Mouse (Mus musculus): ENCODE results near the gene Paqr8. TPM values are rescaled to one million over a fixed set of nuclear protein-coding genes. Genes with fewer than 3 reads are reported as not detected.
"Not testable (repeated sequence)": the region's sequence is repeated elsewhere in the genome, so short reads cannot be mapped to it uniquely, and the experiment has no call there.

Paqr8 gene
- polyA plus RNA-seq, 1 experiment, result 9.2 TPM

GRCm38 (mm10) chr1:20922612-20923399, 32.4 kb downstream of the Paqr8 start:
- TF ChIP-seq POLR2A (IDR thresholded peaks at IDR 0.05; ENCODE audit: low read depth, low read length), result no peak
- no peak for TF ChIP-seq CTCF (IDR thresholded peaks at IDR 0.05; ENCODE audit: borderline replicate concordance, insufficient read depth, low read length)
- Histone ChIP-seq H3K4me3 (ENCODE audit: insufficient read depth, low read length) (no peak overlapping the region), H3K27ac (ENCODE audit: insufficient read depth, low read length) (peak overlapping the region; percentile 74), H3K4me1 (ENCODE audit: control insufficient read depth, insufficient read depth, low read length) (peaks cover 9% of the 10 kb centered on the region)

GRCm38 (mm10) chr1:20925324-20925723, 34.9 kb downstream of the Paqr8 start:
- not testable (repeated sequence) for H3K4me1 ChIP-seq (ENCODE audit: control insufficient read depth, insufficient read depth, low read length); H3K27ac ChIP-seq (ENCODE audit: insufficient read depth, low read length); H3K4me3 ChIP-seq (ENCODE audit: insufficient read depth, low read length)

- Histone ChIP-seq H3K27ac (ENCODE audit: insufficient read depth, low read length) (no peak overlapping the region; the same call in 1 of the 2 replicates), H3K4me1 (ENCODE audit: control insufficient read depth, insufficient read depth, low read length) (peaks cover 9% of the 10 kb centered on the region), H3K4me3 (ENCODE audit: insufficient read depth, low read length) (no peak overlapping the region)
- TF ChIP-seq CTCF (IDR thresholded peaks at IDR 0.05; ENCODE audit: borderline replicate concordance, insufficient read depth, low read length) (no peak), POLR2A (IDR thresholded peaks at IDR 0.05; ENCODE audit: low read depth, low read length) (no peak)
Observed at GRCm38 (mm10) chr1:20925926-20926325, 35.5 kb downstream of the Paqr8 start.

- H3K27ac ChIP-seq (ENCODE audit: insufficient read depth, low read length), result no peak overlapping the region
- TF ChIP-seq POLR2A (IDR thresholded peaks at IDR 0.05; ENCODE audit: low read depth, low read length) (no peak), CTCF (IDR thresholded peaks at IDR 0.05; ENCODE audit: borderline replicate concordance, insufficient read depth, low read length) (no peak)
- H3K4me1 ChIP-seq (ENCODE audit: control insufficient read depth, insufficient read depth, low read length), result peaks cover 9% of the 10 kb centered on the region
- H3K4me3 ChIP-seq (ENCODE audit: insufficient read depth, low read length), result no peak overlapping the region
Observed at GRCm38 (mm10) chr1:20926376-20926775, 36.0 kb downstream of the Paqr8 start.

GRCm38 (mm10) chr1:20928487-20928886, 38.1 kb downstream of the Paqr8 start:
- peaks cover 3% of the 10 kb centered on the region; the same call in 1 of the 2 replicates for H3K4me1 ChIP-seq (ENCODE audit: control insufficient read depth, insufficient read depth, low read length)
- TF ChIP-seq CTCF (IDR thresholded peaks at IDR 0.05; ENCODE audit: borderline replicate concordance, insufficient read depth, low read length) (no peak), POLR2A (IDR thresholded peaks at IDR 0.05; ENCODE audit: low read depth, low read length) (no peak)
- no peak overlapping the region for H3K4me3 ChIP-seq (ENCODE audit: insufficient read depth, low read length)
- no peak overlapping the region for H3K27ac ChIP-seq (ENCODE audit: insufficient read depth, low read length)

- Histone ChIP-seq H3K27ac (ENCODE audit: insufficient read depth, low read length) (no peak overlapping the region), H3K4me3 (ENCODE audit: insufficient read depth, low read length) (no peak overlapping the region), H3K4me1 (ENCODE audit: control insufficient read depth, insufficient read depth, low read length) (no peaks in the 10 kb centered on the region)
- TF ChIP-seq CTCF (IDR thresholded peaks at IDR 0.05; ENCODE audit: borderline replicate concordance, insufficient read depth, low read length) (peak; percentile 86), POLR2A (IDR thresholded peaks at IDR 0.05; ENCODE audit: low read depth, low read length) (no peak)
Observed at GRCm38 (mm10) chr1:20933457-20933856, 43.1 kb downstream of the Paqr8 start.

- H3K27ac ChIP-seq (ENCODE audit: insufficient read depth, low read length), result no peak overlapping the region
- no peak for TF ChIP-seq CTCF (IDR thresholded peaks at IDR 0.05; ENCODE audit: borderline replicate concordance, insufficient read depth, low read length)
- no peak for TF ChIP-seq POLR2A (IDR thresholded peaks at IDR 0.05; ENCODE audit: low read depth, low read length)
- no peaks in the 10 kb centered on the region for H3K4me1 ChIP-seq (ENCODE audit: control insufficient read depth, insufficient read depth, low read length)
- H3K4me3 ChIP-seq (ENCODE audit: insufficient read depth, low read length), result no peak overlapping the region
Observed at GRCm38 (mm10) chr1:20935106-20935505, 44.7 kb downstream of the Paqr8 start.

GRCm38 (mm10) chr1:20939046-20939445, 48.6 kb downstream of the Paqr8 start:
- Histone ChIP-seq H3K4me3 (ENCODE audit: insufficient read depth, low read length) (no peak overlapping the region), H3K4me1 (ENCODE audit: control insufficient read depth, insufficient read depth, low read length) (no peaks in the 10 kb centered on the region), H3K27ac (ENCODE audit: insufficient read depth, low read length) (no peak overlapping the region)
- no peak for TF ChIP-seq POLR2A (IDR thresholded peaks at IDR 0.05; ENCODE audit: low read depth, low read length)
- no peak; the same call in 1 of the 2 replicates for TF ChIP-seq CTCF (IDR thresholded peaks at IDR 0.05; ENCODE audit: borderline replicate concordance, insufficient read depth, low read length)

- no peak for TF ChIP-seq POLR2A (IDR thresholded peaks at IDR 0.05; ENCODE audit: low read depth, low read length)
- TF ChIP-seq CTCF (IDR thresholded peaks at IDR 0.05; ENCODE audit: borderline replicate concordance, insufficient read depth, low read length), result no peak
- Histone ChIP-seq H3K27ac (ENCODE audit: insufficient read depth, low read length) (no peak overlapping the region), H3K4me1 (ENCODE audit: control insufficient read depth, insufficient read depth, low read length) (no peaks in the 10 kb centered on the region), H3K4me3 (ENCODE audit: insufficient read depth, low read length) (no peak overlapping the region)
Observed at GRCm38 (mm10) chr1:20940151-20940550, 49.7 kb downstream of the Paqr8 start.

- Histone ChIP-seq H3K4me1 (ENCODE audit: control insufficient read depth, insufficient read depth, low read length) (no peaks in the 10 kb centered on the region), H3K27ac (ENCODE audit: insufficient read depth, low read length) (no peak overlapping the region), H3K4me3 (ENCODE audit: insufficient read depth, low read length) (no peak overlapping the region)
- no peak for TF ChIP-seq CTCF (IDR thresholded peaks at IDR 0.05; ENCODE audit: borderline replicate concordance, insufficient read depth, low read length)
- no peak for TF ChIP-seq POLR2A (IDR thresholded peaks at IDR 0.05; ENCODE audit: low read depth, low read length)
Observed at GRCm38 (mm10) chr1:20941322-20941721, 50.9 kb downstream of the Paqr8 start.

Data from embryonic fibroblast, embryonic 13.5 days (primary cell).